Mouse (Mus musculus): ENCODE results near the gene Spin2g. TPM values are rescaled to one million over a fixed set of nuclear protein-coding genes. Genes with fewer than 3 reads are reported as not detected.

Spin2g gene
- polyA plus RNA-seq (2012; rRNA removed), result not detected in 2 replicates

DNA sequence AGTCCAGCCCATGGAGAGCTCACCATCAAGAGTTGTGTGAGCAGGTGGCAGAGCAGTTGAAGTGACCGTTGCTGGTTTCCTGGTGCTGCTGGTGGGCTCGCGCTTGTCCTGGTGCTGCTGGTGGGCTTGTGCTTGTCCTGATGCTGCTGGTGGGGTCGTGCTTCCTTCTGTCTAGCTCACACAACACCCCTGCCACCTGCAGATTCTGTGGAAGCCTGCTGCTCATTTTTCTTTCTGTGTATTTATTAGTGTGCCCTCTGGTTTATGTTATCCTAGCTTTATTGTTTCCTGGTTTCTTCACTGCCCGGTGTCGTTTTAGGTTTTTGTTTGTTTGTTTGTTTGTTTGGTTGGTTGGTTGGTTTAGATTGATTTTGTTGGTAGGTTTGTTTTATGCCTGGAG lies at the start of gene Spin2g:
Gene Spin2g, minus strand, starts transcription at position 101 of the 400 bp plus-strand sequence.

Other genes with a start within 250 kb of the Spin2g start
- not detected in 2 replicates for gene Btbd35f9, start 77.2 kb downstream of the Spin2g start, polyA plus RNA-seq (2012; rRNA removed)
- not detected in 2 replicates for gene Btbd35f8, start 211.8 kb upstream of the Spin2g start, polyA plus RNA-seq (2012; rRNA removed)